Mouse (Mus musculus) lung, embryonic 14.5 days (tissue): ENCODE measurements around the gene Col6a6. TPM values are rescaled to one million over a fixed set of nuclear protein-coding genes. Genes with fewer than 3 reads are reported as not detected.

ENCODE experiments used
- ATAC-seq: fragments of 200-750 bp; cut with Nextera tagmentation; 2 replicates; pipeline ENCODE4 v1.8.0; 2017; ENCODE audit warnings: mild to moderate bottlenecking, moderate TSS enrichment, moderate library complexity; ENCODE audit not compliant: insufficient read depth
- DNase-seq: peaks from one replicate; pipeline ENCODE4 v3.0.0-alpha.2; 2015
- H3K27ac ChIP-seq: fragments of 300-500 bp; sonication (generic); 2 replicates; pipeline ENCODE4 v1.5.1; 2014; ENCODE audit warnings: low read depth, mild to moderate bottlenecking, moderate library complexity
- H3K27me3 ChIP-seq: fragments of 300-500 bp; sonication (generic); 2 replicates; pipeline ENCODE4 v1.6.1; 2014; ENCODE audit warnings: low read length, control low read depth; ENCODE audit not compliant: insufficient read depth
- H3K36me3 ChIP-seq: fragments of 300-500 bp; sonication (generic); 2 replicates; pipeline ENCODE4 v1.6.1; 2014; ENCODE audit warnings: control low read depth; ENCODE audit not compliant: insufficient read depth
- H3K4me1 ChIP-seq: fragments of 300-500 bp; sonication (generic); 2 replicates; pipeline ENCODE4 v1.6.1; 2014; ENCODE audit warnings: antibody characterized with exemption, control low read depth; ENCODE audit not compliant: insufficient read depth
- H3K4me2 ChIP-seq: fragments of 300-500 bp; sonication (generic); 2 replicates; pipeline ENCODE4 v1.6.1; 2014; ENCODE audit warnings: mild to moderate bottlenecking
- H3K4me3 ChIP-seq: fragments of 300-500 bp; sonication (generic); 2 replicates; pipeline ENCODE4 v1.5.1; 2014; ENCODE audit warnings: low read depth, low read length
- H3K9ac ChIP-seq: fragments of 300-500 bp; sonication (generic); 2 replicates; pipeline ENCODE4 v1.6.1; 2014
- H3K9me3 ChIP-seq: fragments of 300-500 bp; sonication (generic); 2 replicates; pipeline ENCODE4 v1.6.1; 2016; ENCODE audit warnings: low read depth, low read length, control low read depth
- CTCF ChIP-seq: IDR thresholded peaks from 2 replicates; pipeline ENCODE4 v1.5.1; 2016; ENCODE audit warnings: antibody characterized with exemption, low read depth
- WGBS: fragments of 180-500 bp; shearing (Covaris S2); extraction: QIAGEN DNeasy Blood & Tissue Kit; methylation state at CpG from one replicate; pipeline ENCODE4 v1.1.7; 2014; 5-methylcytosine and 5-hydroxymethylcytosine counted together
- polyA plus RNA-seq: library from polyadenylated mRNA; unstranded; fragments of >200 nt; fragmentation: Nextera tagmentation; extraction: Ambion mirVana; gene quantifications from 2 replicates; pipeline ENCODE4 v1.2.1, GENCODE M21; 2014

Col6a6 gene
- polyA plus RNA-seq, 1 experiment from 2014 or later = 1.3 TPM

DNA sequence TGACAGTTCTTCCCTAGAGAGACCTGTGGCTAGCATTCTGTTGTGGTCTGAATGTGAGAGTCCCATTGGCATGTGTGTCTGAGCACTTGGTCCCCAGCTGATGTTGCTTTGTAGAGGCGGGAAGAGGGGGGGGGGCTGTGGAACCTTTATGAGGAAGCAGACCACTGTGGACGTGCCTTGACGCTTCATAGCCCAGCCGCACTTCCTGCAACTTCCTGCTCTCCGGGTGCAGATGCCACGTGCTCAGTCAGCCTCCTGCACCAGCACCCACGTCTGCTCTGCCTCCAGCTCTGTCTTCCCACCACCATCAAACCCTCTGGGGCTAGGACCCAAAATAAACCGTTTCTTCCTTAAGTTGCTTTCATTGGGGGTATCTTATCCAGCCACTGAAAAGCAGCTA is 24.5 kb downstream of the Col6a6 start:
- ATAC-seq = no peak
- Histone ChIP-seq H3K27ac (no peak overlapping the region), H3K36me3 (no peaks in the 10 kb centered on the region), H3K27me3 (no peaks in the 10 kb centered on the region), H3K9me3 (no peaks in the 10 kb centered on the region), H3K4me3 (no peak overlapping the region), H3K4me1 (no peaks in the 10 kb centered on the region; the same call in 1 of the 2 replicates), H3K4me2 (no peak overlapping the region), H3K9ac (no peak overlapping the region)
- TF ChIP-seq CTCF = no peak
- WGBS = 73% methylated on average over 8 of the region's 8 CpGs
- no peak for DNase-seq

DNA sequence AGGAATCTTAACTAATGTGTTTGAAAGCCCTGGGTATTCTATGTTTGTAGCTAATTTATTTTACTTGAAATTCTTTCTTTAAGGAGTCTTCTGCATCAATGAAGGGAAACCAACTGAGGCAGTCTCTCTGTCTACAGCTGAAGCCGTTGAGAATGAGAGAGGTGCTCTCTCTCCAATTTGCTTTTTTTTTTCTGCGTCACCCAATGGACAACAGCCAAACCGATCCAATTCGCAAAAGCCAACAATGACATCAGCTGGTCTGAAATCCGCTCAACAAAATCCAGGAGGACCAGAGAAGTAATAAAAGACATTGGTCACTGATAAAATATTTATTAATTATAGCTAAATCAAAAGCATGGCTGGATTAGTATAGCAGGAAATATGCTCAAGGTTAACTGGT is 26.5 kb downstream of the Col6a6 start:
- H3K27me3 ChIP-seq = no peaks in the 10 kb centered on the region
- 84% methylated on average over 5 of the region's 5 CpGs for WGBS
- no peaks in the 10 kb centered on the region for H3K36me3 ChIP-seq
- no peaks in the 10 kb centered on the region; the same call in 1 of the 2 replicates for H3K4me1 ChIP-seq
- no peak overlapping the region for H3K4me2 ChIP-seq
- H3K27ac ChIP-seq = no peak overlapping the region
- ATAC-seq = no peak
- H3K9ac ChIP-seq = no peak overlapping the region
- no peaks in the 10 kb centered on the region for H3K9me3 ChIP-seq
- no peak for DNase-seq
- no peak overlapping the region for H3K4me3 ChIP-seq
- TF ChIP-seq CTCF = no peak

DNA sequence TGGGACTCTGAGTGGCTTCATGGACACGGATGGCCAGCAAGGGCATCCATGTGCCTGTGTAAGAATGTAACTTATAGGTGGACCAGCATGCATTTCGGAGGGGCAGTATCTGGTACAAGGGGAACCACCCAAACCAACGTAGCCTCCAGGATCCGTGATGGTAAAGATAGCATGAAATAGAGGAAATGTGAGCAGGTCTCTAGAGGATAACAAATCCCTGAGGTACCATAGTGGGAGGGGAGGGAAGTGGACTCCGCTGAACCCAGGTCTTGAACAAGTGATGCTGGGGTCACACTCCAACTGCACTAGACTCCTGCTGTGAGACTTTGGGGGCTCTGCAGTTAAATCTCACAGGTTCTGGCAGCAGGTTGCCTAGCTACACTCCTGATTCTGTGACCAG is 27.7 kb downstream of the Col6a6 start:
- ATAC-seq (no peak), DNase-seq (no peak)
- H3K4me3 ChIP-seq = no peak overlapping the region
- H3K9me3 ChIP-seq = no peaks in the 10 kb centered on the region
- no peaks in the 10 kb centered on the region for H3K27me3 ChIP-seq
- no peak overlapping the region for H3K9ac ChIP-seq
- no peak overlapping the region for H3K4me2 ChIP-seq
- H3K36me3 ChIP-seq = no peaks in the 10 kb centered on the region
- H3K4me1 ChIP-seq = peaks cover 3% of the 10 kb centered on the region
- 82% methylated on average over 5 of the region's 5 CpGs for WGBS
- no peak overlapping the region for H3K27ac ChIP-seq
- no peak for TF ChIP-seq CTCF

DNA sequence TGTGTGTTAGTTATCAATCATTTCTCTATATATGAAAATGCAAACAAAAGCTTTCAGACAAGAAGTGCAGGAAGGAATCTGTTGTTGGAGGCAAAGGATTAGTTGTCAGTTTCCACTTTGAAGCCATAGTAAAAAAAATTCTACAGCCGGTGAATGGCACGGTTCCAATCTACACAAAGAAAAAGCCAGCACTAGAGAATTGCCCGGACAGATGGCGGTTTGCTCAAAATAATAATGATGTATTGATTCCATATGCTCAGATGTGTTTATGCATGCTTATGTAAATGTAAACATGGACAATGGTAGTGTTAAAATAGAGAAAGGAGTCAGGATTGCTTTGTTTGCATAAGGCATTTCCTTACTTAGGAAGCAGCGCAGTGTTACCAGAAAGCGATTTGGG is 31.8 kb downstream of the Col6a6 start:
- H3K4me1 ChIP-seq = peaks cover 18% of the 10 kb centered on the region
- peak overlapping the region; percentile 46 for H3K4me2 ChIP-seq
- no peak overlapping the region for H3K4me3 ChIP-seq
- no peak for TF ChIP-seq CTCF
- no peak overlapping the region for H3K9ac ChIP-seq
- H3K36me3 ChIP-seq = no peaks in the 10 kb centered on the region
- no peaks in the 10 kb centered on the region for H3K27me3 ChIP-seq
- peak; percentile 84 for DNase-seq
- H3K27ac ChIP-seq = peak overlapping the region; percentile 33; the same call in 1 of the 2 replicates
- 15% methylated on average over 6 of the region's 6 CpGs for WGBS
- H3K9me3 ChIP-seq = no peaks in the 10 kb centered on the region
- peak; percentile 75 for ATAC-seq

DNA sequence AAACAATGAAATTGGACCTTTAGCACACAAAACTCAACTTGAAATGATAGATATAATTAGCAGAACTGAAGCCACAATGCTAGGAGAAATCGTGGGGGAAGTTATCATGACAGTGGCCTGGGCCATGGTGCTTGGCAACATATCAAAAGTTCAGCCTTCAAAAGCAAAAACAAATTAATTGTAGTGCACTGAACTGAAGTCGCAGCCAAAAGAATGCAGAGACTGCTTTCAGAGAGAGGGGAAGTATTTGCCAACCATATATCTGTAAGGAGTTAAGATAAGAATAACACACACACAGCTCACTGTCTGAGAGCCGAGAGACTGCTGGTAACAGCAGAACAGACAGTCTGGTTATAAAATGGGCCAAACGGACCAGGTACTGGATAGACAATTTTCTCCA is 33.0 kb downstream of the Col6a6 start:
- Histone ChIP-seq H3K27ac (peak overlapping the region; percentile 21; the same call in 1 of the 2 replicates), H3K9me3 (no peaks in the 10 kb centered on the region), H3K27me3 (no peaks in the 10 kb centered on the region), H3K4me1 (peaks cover 18% of the 10 kb centered on the region), H3K4me3 (no peak overlapping the region), H3K36me3 (no peaks in the 10 kb centered on the region), H3K4me2 (no peak overlapping the region), H3K9ac (no peak overlapping the region)
- ATAC-seq (0 out of 2 replicates have a peak, but pooled peaks have one; percentile 39), DNase-seq (peak; percentile 84)
- no peak for TF ChIP-seq CTCF
- WGBS = 8% methylated on average over 4 of the region's 4 CpGs

DNA sequence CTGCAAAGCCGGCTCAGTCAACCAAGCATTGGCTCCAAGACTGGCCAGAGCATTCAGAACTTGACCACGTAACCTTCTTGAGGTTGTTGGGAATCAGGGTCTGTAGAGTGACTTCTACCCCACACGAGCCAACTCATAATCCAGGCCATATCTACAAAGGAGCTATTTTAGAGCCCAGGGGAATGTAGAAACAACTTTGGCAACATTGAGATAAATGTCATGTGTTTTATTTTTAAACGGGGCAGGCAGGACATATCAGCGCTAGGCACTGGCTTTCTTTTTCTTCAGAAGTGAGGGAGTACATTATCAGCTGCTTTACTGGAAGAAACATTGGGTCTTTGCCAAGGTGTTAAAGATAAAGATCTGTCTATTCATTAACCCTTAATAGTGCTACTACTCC is 36.1 kb downstream of the Col6a6 start:
- no peak overlapping the region for H3K4me2 ChIP-seq
- DNase-seq = peak; percentile 28
- 37% methylated on average over 5 of the region's 5 CpGs for WGBS
- H3K4me1 ChIP-seq = peaks cover 18% of the 10 kb centered on the region
- no peaks in the 10 kb centered on the region for H3K9me3 ChIP-seq
- H3K4me3 ChIP-seq = no peak overlapping the region
- H3K27me3 ChIP-seq = no peaks in the 10 kb centered on the region
- H3K36me3 ChIP-seq = no peaks in the 10 kb centered on the region
- no peak for TF ChIP-seq CTCF
- no peak for ATAC-seq
- no peak overlapping the region for H3K9ac ChIP-seq
- H3K27ac ChIP-seq = no peak overlapping the region

DNA sequence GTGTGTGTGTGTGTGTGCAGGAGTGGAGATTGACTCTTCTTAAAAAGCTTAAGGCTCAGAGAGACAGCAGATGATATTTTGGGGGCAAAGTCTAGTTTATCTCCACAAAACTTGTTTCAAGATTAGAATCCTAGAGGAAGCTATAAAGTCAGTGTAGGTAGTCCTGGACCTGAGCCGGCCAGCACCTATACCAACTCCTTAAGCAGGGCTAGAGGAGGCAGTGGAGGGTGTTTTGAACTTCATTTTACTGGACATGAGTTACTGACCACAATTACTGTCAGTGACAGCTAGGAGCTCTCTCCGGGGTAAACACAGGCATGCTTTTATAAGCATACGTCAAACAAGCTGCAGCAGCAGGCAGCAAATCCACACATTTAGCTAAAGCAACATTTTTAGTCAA is 39.8 kb downstream of the Col6a6 start:
- ATAC-seq (no peak), DNase-seq (no peak)
- Histone ChIP-seq H3K4me2 (no peak overlapping the region), H3K4me1 (peaks cover 7% of the 10 kb centered on the region; the same call in 1 of the 2 replicates), H3K27ac (no peak overlapping the region), H3K9me3 (no peaks in the 10 kb centered on the region), H3K27me3 (no peaks in the 10 kb centered on the region), H3K4me3 (no peak overlapping the region), H3K36me3 (no peaks in the 10 kb centered on the region), H3K9ac (no peak overlapping the region)
- 44% methylated on average over 3 of the region's 3 CpGs for WGBS
- no peak for TF ChIP-seq CTCF

DNA sequence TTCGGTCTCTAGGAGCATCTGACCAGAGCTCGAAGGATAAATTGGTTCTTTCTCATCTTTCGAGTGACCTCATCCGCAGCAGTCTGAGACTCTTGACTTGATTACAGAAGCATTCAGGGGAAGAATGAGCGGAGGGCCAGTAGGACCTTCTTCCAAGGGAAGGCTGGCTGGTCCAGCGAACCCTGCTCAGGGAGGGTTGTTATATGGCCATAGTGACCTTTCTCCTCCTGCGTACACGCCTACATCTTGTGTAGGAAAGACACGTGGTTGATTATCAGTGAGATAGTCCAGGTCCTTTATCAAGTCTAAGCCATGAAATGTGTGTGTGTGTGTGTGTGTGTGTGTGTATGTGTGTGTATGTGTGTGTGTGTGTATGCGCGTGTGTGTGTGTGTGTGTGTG is 40.2 kb downstream of the Col6a6 start:
- no peaks in the 10 kb centered on the region for H3K9me3 ChIP-seq
- TF ChIP-seq CTCF = no peak
- H3K27me3 ChIP-seq = no peaks in the 10 kb centered on the region
- ATAC-seq = no peak
- no peak for DNase-seq
- no peak overlapping the region for H3K27ac ChIP-seq
- no peak overlapping the region for H3K4me3 ChIP-seq
- H3K9ac ChIP-seq = no peak overlapping the region
- peaks cover 7% of the 10 kb centered on the region; the same call in 1 of the 2 replicates for H3K4me1 ChIP-seq
- H3K4me2 ChIP-seq = no peak overlapping the region
- H3K36me3 ChIP-seq = no peaks in the 10 kb centered on the region
- 61% methylated on average over 11 of the region's 11 CpGs for WGBS
